Mouse (Mus musculus): ENCODE data around the gene Mgst2.

Gene Mgst2

GRCm38 (mm10) chr3:51654303-51655055 lies 5.7 kb upstream of the Mgst2 start:
- in situ Hi-C loops (cut with MboI, MseI): loop anchor here (5.0 to 10.0 kb wide), 3 partner anchors 72 to 172 kb away; partner anchors contain the start of gene Rab33b

GRCm38 (mm10) chr3:51659415-51659814 lies 745 bp upstream of the Mgst2 start:
- in situ Hi-C loops (cut with MboI, MseI): loop anchor here (10.0 kb wide), 1 partner anchor 145 kb away; no protein-coding TSS in a partner anchor

- in situ Hi-C loops (cut with MboI, MseI): no loop called here
These were observed 689 bp downstream of the Mgst2 start for GRCm38 (mm10) chr3:51660821-51661276.

GRCm38 (mm10) chr3:51661376-51661775 lies 1.2 kb downstream of the Mgst2 start:
- in situ Hi-C loops (cut with MboI, MseI): no loop called here

- in situ Hi-C loops (cut with MboI, MseI): no loop called here
These were observed 1.9 kb downstream of the Mgst2 start for GRCm38 (mm10) chr3:51661880-51662550.

GRCm38 (mm10) chr3:51662557-51662956 lies 2.4 kb downstream of the Mgst2 start:
- in situ Hi-C loops (cut with MboI, MseI): no loop called here

GRCm38 (mm10) chr3:51668607-51669006 lies 8.4 kb downstream of the Mgst2 start:
- in situ Hi-C loops (cut with MboI, MseI): no loop called here

- in situ Hi-C loops (cut with MboI, MseI): no loop called here
These were observed 10.4 kb downstream of the Mgst2 start for GRCm38 (mm10) chr3:51670414-51671070.

- in situ Hi-C loops (cut with MboI, MseI): no loop called here
These were observed 10.9 kb downstream of the Mgst2 start for GRCm38 (mm10) chr3:51671071-51671469.

GRCm38 (mm10) chr3:51672631-51673030 lies 12.5 kb downstream of the Mgst2 start:
- in situ Hi-C loops (cut with MboI, MseI): no loop called here

GRCm38 (mm10) chr3:51673408-51674086 lies 13.4 kb downstream of the Mgst2 start:
- in situ Hi-C loops (cut with MboI, MseI): no loop called here

- in situ Hi-C loops (cut with MboI, MseI): no loop called here
These were observed 14.8 kb downstream of the Mgst2 start for GRCm38 (mm10) chr3:51674963-51675362.

GRCm38 (mm10) chr3:51685539-51685938 lies 25.4 kb downstream of the Mgst2 start:
- in situ Hi-C loops (cut with MboI, MseI): no loop called here

GRCm38 (mm10) chr3:51686316-51686715 lies 26.2 kb downstream of the Mgst2 start:
- in situ Hi-C loops (cut with MboI, MseI): no loop called here

GRCm38 (mm10) chr3:51686791-51687190 lies 26.6 kb downstream of the Mgst2 start:
- in situ Hi-C loops (cut with MboI, MseI): no loop called here

- in situ Hi-C loops (cut with MboI, MseI): no loop called here
These were observed 28.6 kb downstream of the Mgst2 start for GRCm38 (mm10) chr3:51688725-51689124.

GRCm38 (mm10) chr3:51693196-51693595 lies 33.0 kb downstream of the Mgst2 start:
- in situ Hi-C loops (cut with MboI, MseI): no loop called here

GRCm38 (mm10) chr3:51694576-51694975 lies 34.4 kb downstream of the Mgst2 start:
- in situ Hi-C loops (cut with MboI, MseI): no loop called here

GRCm38 (mm10) chr3:51695713-51696112 lies 35.6 kb downstream of the Mgst2 start:
- in situ Hi-C loops (cut with MboI, MseI): no loop called here

GRCm38 (mm10) chr3:51697931-51698330 lies 37.8 kb downstream of the Mgst2 start:
- in situ Hi-C loops (cut with MboI, MseI): no loop called here

GRCm38 (mm10) chr3:51700123-51700522 lies 40.0 kb downstream of the Mgst2 start:
- in situ Hi-C loops (cut with MboI, MseI): no loop called here
